Mouse (Mus musculus): ENCODE results near the gene Pear1. TPM values are rescaled to one million over a fixed set of nuclear protein-coding genes. Genes with fewer than 3 reads are reported as not detected.
"Not testable (repeated sequence)": the region's sequence is repeated elsewhere in the genome, so short reads cannot be mapped to it uniquely, and the experiment has no call there.

The Pear1 gene
- 10 to 100 TPM in 1 of 2 experiments, 1 to 10 TPM in 1; 9.2 to 13.1 TPM for total RNA-seq (2021)
- long read RNA-seq, experiment 1, full-length matches to known transcripts, result 1 of 5 reads
- long read RNA-seq, experiment 1, partial matches to known transcripts, result 2 of 5 reads
- long read RNA-seq, experiment 1, other reads (novel, unspliced or antisense), result 2 of 5 reads
- long read RNA-seq, experiment 2, partial matches to known transcripts, result 3 of 6 reads
- long read RNA-seq, experiment 2, other reads (novel, unspliced or antisense), result 3 of 6 reads

DNA sequence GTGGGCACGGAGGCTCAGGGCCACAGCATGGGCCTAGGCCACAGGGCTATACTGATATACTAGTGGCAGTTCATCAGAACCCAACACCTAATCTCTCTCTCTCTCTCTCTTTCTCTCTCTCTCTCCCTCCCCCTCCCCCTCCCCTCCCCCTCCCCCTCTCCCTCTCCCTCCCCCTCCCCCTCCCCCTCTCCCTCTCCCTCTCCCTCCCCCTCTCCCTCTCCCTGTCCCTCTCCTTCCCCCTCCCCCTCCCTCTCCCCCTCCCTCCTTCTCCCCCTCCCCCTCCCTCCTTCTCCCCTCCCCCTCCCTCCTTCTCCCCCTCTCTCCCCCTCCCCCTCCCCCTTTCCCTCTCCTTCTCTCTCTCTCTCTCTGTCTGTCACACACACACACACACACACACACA, at the start of gene Pear1:
Pear1 (minus strand) TSS at position 101 of the 400 bp plus-strand sequence.
- H3K4me3 ChIP-seq; DNase-seq (ENCODE audit: low spot score in 2 of 2); H3K27ac ChIP-seq: not testable (repeated sequence)

DNA sequence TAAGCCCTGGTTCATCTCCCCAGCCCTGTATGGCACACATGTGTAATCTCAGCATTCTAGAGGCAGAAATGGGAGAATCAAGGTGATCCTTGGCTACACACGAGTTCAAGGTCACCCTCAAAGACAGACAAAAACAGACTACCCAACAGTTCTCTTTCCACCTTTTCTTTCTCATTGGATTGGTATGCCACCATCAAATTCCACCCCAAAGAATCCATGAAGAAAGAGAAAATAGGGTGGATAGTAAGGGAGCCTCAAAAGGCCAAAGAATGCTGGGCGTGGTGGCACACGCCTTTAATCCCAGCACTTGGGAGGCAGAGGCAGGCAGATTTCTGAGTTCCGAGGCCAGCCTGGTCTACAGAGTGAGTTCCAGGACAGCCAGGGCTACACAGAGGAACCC, 40.0 kb upstream of the Pear1 start:
- not testable (repeated sequence) for DNase-seq (ENCODE audit: low spot score in 2 of 2); H3K4me3 ChIP-seq; H3K27ac ChIP-seq

GRCm38 (mm10) chr3:87859813-87860212, 35.7 kb upstream of the Pear1 start:
- Histone ChIP-seq H3K4me3 (no peak overlapping the region), H3K27ac (peak overlapping the region; percentile 58)
- peak; percentile 95 for TF ChIP-seq CTCF (conservative IDR thresholded peaks at IDR 0.05)
- peak; percentile 71 to 75 for DNase-seq (ENCODE audit: low spot score in 2 of 2)

GRCm38 (mm10) chr3:87857666-87858065, 33.6 kb upstream of the Pear1 start:
- no peak for DNase-seq (ENCODE audit: low spot score in 2 of 2)
- no peak for TF ChIP-seq CTCF (conservative IDR thresholded peaks at IDR 0.05)
- Histone ChIP-seq H3K27ac (no peak overlapping the region), H3K4me3 (no peak overlapping the region)

GRCm38 (mm10) chr3:87855936-87856335, 31.8 kb upstream of the Pear1 start:
- TF ChIP-seq CTCF (conservative IDR thresholded peaks at IDR 0.05), result no peak
- no peak overlapping the region for H3K27ac ChIP-seq
- no peak overlapping the region for H3K4me3 ChIP-seq
- no peak for DNase-seq (ENCODE audit: low spot score in 2 of 2)

DNA sequence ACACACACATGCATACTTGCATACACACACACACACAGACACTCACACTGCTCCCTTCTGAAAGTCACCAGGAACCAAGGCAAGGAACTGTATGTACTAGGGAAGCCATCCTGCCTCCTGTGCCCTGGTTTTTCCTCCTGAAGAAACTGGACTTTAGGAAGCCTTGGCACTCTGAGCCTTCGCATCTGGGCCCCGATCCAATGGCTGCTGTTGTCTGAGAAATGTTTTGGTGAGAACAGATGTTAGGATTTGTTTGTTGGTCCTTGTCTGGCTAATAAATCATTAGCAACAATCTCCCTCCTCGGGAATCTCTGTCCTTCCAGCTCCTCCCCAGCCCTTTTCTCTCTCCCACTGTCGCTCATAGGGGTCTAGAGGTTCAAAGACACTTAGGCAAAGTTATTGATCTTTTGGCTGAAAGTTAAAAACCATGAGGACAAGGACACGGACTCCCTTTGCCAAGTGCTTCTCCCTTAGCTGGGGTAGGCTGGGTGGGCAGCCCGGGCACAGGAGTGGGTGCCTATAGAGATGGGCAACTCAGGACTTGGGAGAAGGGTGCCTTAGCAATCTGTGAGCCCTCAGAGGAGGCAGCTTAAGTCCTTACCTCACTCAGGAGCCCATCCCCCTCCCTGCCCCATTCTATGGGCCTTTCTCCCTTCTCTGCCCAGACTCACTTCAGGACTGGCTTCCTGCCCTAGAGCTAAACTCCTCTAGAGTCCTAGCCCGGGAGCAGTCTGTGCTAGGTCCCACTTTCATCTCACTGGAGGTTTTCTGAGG, 30.9 kb upstream of the Pear1 start:
- no peak overlapping the region for H3K27ac ChIP-seq
- no peak for TF ChIP-seq CTCF (conservative IDR thresholded peaks at IDR 0.05)
- H3K4me3 ChIP-seq, result no peak overlapping the region
- DNase-seq (ENCODE audit: low spot score in 2 of 2), result no peak

DNA sequence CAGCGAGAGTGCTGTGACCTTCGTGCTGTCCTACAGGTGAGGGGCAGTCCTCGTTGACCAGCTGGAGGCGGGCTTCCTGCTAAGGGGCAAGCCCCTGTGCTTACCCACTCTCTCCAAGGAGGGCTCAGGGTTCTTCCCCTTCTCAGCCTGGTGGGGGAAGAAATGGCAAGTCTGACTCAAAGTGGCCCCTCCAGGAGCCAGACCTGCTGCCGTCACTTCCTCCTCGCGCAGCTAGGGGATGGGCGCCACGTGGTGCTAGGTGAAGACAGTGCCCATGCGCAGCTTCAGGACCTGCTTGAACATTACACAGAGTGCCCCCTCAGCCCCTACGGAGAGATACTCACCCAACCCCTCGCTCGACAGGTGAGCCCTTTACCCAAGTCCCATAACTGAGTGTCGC, 25.0 kb upstream of the Pear1 start:
- DNase-seq (ENCODE audit: low spot score in 2 of 2), result no peak
- H3K4me3 ChIP-seq, result no peak overlapping the region
- no peak overlapping the region for H3K27ac ChIP-seq
- no peak for TF ChIP-seq CTCF (conservative IDR thresholded peaks at IDR 0.05)

DNA sequence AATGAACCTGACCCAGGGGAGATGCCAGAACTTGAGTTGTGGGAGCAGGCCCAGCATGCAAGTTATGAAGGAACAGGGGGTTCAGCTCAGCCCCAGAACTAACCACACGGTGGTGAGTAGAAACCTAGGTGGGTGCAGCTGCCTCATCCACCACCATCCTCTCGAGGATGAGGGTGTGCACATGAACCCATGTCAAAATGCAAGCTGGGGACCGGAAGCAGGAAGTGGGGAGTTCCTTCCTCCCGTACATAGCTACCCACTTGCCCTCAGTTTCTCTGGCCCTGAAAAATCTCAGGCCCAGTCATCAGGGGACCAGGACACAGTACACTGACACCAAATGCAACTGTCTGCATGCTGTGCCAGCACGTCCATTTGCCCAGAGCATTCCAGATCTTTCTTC, 23.6 kb upstream of the Pear1 start:
- TF ChIP-seq CTCF (conservative IDR thresholded peaks at IDR 0.05), result no peak
- no peak for DNase-seq (ENCODE audit: low spot score in 2 of 2)
- no peak overlapping the region for H3K27ac ChIP-seq
- no peak overlapping the region for H3K4me3 ChIP-seq

- Histone ChIP-seq H3K27ac (no peak within 1 kb of the TSS), H3K4me3 (no peak within 1 kb of the TSS)
- DNase-seq (ENCODE audit: low spot score in 2 of 2), result no peak
- TF ChIP-seq CTCF (conservative IDR thresholded peaks at IDR 0.05), result no peak
These were observed 22.6 kb upstream of the Pear1 start, which contains the start of gene Sh2d2a for GRCm38 (mm10) chr3:87846650-87847110. TSS of gene Sh2d2a (plus strand) at chr3:87846755.

DNA sequence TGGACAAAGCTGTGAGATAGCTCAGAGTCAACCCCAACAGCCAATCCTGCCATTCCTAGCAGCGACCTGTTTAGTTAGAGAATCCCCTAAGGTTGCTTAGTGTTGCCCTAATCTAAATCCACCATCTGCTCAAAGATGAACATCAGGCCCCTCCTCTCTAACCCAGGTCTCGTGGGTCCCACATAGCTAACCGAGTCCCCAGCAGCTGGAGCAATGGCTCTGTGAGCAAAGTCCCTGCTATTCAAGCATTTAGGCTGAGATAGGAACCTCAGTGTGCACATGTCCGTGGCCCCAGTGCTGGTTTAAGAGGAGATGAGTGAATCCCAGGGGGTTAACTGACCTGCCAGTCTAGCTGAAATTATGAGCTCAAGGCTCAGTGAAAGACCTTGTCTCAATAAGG, 22.1 kb upstream of the Pear1 start:
- no peak for TF ChIP-seq CTCF (conservative IDR thresholded peaks at IDR 0.05)
- DNase-seq (ENCODE audit: low spot score in 2 of 2), result no peak
- H3K4me3 ChIP-seq, result no peak overlapping the region
- no peak overlapping the region for H3K27ac ChIP-seq

- H3K27ac ChIP-seq, result no peak overlapping the region
- H3K4me3 ChIP-seq, result no peak overlapping the region
- DNase-seq (ENCODE audit: low spot score in 2 of 2), result no peak
- no peak for TF ChIP-seq CTCF (conservative IDR thresholded peaks at IDR 0.05)
These were observed 20.9 kb upstream of the Pear1 start for GRCm38 (mm10) chr3:87844981-87845380.

- H3K27ac ChIP-seq, result no peak overlapping the region
- DNase-seq (ENCODE audit: low spot score in 2 of 2), result no peak
- no peak for TF ChIP-seq CTCF (conservative IDR thresholded peaks at IDR 0.05)
- H3K4me3 ChIP-seq, result no peak overlapping the region
These were observed 16.8 kb upstream of the Pear1 start for GRCm38 (mm10) chr3:87840858-87841257.

DNA sequence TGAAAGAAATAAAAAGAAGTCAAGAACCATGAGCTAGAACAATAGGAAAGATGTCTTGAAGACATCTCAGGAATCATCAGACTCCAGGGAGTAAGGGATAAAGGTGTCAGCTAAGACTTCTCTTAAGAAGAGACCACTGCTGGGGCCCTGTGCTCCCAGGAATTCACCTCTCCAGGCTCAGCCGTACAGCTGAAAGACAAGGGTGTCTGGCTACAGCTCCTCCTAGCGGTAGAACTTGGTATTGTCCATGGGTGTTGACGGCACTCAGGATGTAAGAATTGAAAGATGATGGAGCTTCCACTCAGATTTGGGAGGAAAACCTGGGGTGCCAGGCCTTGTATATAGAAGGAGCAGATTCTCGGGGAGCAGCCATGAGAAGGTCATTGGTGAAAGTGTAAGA, 14.5 kb upstream of the Pear1 start:
- no peak overlapping the region for H3K27ac ChIP-seq
- DNase-seq (ENCODE audit: low spot score in 2 of 2), result peak; percentile 49 to 90
- peak; percentile 99 for TF ChIP-seq CTCF (conservative IDR thresholded peaks at IDR 0.05)
- no peak overlapping the region for H3K4me3 ChIP-seq

- H3K27ac ChIP-seq, result no peak overlapping the region
- H3K4me3 ChIP-seq, result no peak overlapping the region
- no peak for DNase-seq (ENCODE audit: low spot score in 2 of 2)
- peak; percentile 33 for TF ChIP-seq CTCF (conservative IDR thresholded peaks at IDR 0.05)
These were observed 9.4 kb upstream of the Pear1 start for GRCm38 (mm10) chr3:87833482-87833881.
